Mouse (Mus musculus): Measurements from ENCODE around the gene Ttc39a.

Ttc39a gene

DNA sequence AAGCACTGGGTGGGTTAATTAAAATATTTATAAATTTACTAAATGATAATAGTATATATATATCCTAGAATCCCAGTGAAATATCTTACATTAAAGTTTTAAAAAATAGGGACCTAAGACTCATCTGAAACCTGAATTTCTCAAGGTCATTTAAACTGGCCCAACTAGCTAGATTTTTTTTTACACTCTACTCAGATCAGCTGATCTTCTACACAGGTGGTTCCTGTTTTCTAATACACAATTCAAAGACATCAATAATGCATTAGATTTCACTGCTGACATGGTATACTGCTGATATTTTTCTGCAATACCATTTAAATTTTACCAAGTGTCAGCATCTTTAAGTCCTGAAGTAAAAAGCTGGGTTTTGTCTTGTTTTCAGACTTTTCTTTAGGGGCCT lies 57.5 kb downstream of the Ttc39a start:
- no peak for DNase-seq

DNA sequence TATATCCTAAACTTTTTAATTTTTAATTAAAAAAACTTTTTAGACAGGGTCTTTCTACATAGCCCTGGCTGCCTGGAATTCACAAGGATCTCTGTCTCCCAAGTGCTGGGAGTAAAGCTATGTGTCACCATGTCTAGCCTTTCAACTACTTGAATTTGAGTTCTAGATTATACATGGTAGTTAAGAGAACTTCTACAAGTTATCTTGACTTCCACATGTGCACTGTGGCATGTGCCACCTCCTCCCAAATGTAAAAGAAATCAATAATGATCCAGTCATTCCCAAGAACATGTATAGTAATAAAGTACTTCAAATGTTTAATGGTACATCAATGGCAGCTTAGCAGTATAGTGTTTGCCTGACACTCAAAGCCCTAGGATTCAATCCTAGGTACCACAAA lies 61.3 kb downstream of the Ttc39a start:
- no peak for DNase-seq

DNA sequence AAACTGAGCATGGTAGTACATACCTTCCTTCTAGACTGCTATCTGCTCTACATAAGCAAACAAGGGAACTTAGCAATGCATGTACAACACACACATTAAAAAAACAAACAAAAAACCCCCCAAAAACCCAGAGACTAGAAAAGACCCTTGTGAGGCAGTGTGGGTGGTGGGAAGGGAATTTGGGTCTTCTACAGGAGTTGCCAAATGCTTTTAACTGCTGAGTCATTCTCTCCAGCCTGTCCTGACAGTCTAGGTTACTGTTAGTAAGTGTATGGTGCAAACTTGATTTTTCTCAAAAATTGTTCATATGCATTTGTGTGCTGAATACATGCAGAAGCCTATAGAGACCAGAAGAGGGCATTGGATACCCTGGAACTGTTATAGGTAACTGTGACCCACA lies 65.2 kb downstream of the Ttc39a start:
- DNase-seq = no peak

DNA sequence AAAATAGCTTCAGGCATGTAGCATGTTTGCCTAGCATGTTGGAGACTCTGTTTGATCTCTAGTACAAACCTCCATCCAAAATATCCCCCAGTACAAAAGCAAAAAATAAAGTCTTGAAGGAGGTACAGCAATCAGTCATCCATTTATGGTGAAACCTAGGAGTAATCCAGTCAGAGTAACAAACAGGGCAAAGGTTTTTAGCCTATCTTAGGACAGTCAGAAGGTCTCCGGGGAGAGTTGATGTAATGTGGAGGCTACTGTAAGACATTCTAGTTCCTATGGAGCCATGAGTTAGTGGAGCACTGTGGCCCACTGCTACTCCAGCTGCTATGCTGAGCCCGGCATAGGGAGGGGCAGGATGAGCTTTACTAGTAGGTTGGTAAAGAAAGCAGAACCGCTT lies 66.1 kb downstream of the Ttc39a start:
- DNase-seq = peak; percentile 10 to 38

DNA sequence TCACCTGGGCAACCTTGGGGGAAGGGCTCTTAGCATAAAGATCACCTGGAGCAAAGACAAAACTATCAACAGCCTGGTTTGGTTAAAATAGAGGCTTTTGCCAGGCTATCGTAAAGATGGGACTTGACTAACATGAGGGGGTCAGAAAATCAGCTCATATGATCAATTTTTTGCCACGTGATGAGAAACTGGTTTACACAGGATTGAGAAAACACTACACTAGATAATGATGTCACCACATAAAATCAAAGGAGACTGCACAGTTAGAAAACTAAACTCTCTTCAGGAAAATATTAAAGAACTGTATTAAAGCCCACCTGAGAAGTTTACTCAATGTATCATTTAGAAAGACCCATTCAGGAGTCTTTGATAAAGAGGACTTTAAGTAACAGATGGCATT lies 68.7 kb downstream of the Ttc39a start:
- DNase-seq = no peak

DNA sequence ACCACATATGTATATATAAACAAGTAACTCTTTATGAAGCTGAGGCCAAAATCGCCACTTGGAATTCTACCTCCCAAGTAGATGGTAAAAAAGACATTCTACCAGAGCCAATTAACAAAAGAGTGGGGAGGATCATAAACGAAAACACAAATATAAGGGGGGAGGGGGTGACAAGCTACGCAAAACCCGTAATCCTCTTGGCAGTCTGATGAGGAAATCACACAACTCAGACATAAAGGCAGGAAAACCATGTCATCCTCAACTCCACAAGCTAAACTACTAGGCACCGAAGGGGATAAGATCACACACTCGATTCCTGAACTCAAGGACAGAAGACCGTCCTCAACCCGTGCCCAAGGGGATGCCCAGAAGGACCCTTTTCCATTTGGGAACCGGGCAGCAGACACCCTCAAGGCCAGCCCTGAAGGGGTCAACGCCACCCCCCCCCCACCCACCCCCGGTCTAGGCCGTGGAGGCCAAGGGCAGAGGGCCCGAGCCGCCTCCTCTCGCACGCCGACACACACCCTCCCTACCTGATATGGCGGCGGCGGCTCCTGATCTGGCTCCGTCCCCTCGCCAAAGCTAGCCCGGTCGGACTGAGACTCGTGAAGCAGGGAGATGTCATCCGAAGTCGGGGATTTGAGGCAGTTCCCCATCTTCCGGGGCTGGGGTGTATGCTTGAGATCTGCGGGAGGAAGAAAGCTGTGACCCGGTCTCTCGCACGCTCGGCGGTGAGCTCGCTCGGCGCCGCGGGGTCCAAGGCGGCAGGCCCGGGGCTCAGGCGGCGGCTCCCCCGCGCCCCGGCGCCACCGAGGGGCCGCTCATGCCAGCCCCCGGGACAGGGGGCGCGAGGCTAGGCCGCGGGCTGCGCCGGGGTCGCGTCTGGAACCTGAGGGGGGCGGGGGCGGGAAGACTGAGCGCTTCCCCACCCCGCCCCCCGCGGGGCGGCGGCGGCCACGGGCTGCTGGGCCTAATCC lies 69.4 kb downstream of the Ttc39a start:
- DNase-seq = peak; percentile 34 to 67

DNA sequence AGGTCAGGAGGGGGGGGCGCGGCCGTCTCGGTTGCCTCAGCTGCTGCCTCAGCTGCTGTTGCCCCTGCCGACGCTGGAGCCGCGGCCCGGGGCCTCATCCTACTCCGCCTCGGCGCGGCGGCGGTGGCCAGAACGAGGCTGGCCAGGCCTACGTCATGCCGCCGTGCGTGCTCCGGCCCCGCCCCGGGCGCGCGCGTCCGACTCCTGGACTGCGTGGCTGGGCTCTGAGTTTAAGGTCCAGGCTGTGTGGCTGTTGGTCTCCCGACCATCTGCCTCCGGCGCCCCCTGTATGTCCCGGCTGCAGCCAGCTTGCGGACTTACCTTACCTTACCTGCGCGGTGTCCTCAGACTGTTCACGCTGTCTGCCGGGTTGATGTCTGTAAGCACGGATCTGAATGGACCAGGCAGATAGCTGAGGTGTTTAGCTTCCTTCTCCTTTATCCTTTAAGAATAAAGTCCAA lies 70.2 kb downstream of the Ttc39a start:
- DNase-seq = peak; percentile 94 to 97

DNA sequence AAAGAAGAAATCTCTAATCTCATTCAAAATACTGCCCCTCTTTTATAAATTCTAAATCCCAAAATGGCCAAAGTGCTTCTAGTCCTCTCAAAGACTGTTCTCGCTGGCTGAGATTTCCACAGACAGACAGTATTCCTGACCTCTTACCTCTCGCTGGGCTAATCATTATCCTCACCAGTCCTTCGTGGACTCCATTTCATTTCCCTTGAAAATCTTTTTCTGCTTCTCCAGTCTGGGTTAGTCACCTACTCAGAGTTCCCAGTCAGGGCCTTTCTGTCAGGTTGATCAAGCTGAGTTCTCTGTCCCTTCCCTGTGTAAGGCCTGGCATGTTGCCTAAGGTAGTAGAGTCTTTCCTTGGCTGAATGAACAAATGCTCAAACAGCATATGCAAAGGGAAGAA lies 71.0 kb downstream of the Ttc39a start:
- peak; percentile 49 to 65 for DNase-seq

DNA sequence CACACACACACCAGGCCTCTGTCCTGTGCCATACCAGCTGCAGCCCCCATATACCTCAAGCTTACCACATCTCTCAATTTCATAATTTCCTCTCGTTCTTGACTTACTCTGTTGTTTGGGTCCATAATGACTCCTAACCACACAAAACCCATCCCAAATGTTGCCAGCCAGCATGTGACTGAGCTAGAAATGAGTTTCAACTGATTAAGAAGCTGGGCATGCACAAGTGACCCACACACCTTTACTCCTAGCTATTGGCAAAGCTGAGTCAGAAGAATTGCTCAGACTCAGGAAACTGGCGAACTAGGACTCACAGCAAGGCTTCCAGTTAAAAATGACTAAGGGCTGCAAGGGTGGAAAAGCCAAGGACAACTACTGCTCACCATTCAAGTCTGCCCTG lies 75.0 kb downstream of the Ttc39a start:
- DNase-seq = no peak

DNA sequence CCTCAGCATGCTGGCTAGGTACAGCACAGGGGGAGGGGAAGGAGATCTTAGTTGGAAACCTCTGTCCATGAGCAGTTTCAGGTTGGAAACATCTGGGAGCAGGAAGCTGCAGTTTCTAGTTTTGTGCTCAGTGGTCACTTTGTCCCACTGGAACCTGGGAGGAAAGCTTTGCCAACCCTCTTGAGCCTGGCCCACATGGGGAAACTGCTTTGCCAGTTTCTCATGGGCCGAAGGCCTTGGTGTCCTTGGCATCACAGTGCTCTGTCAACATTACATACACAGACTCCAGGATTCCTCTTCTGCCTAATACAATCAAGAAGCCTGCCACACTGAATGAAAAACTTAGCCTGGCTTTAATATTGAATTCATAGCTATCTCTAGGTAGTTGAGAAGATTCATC lies 76.3 kb downstream of the Ttc39a start:
- no peak for DNase-seq

DNA sequence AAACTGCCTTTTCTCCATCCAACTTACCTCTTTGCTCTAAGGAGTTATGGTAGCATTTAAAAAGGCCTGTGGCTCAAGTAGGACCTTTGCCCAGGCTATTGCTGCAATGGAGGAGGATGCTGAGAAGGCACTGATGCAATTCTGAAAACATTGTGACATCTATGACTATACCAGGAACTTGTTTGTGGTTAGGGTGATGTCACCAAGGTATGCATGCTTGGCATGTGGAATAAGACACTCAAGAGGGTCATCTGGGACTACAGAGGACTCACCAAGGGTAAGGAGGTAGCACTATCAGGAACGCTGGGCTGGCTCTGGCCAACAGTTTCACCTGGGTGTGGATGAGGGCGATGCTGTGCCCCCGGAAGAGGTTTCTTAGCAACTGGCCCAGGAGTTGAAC lies 78.2 kb downstream of the Ttc39a start, which contains the start of gene Rnf11:
Gene Rnf11 (minus strand): TSS at position 108 of the 400 bp plus-strand sequence.
- no peak for DNase-seq

DNA sequence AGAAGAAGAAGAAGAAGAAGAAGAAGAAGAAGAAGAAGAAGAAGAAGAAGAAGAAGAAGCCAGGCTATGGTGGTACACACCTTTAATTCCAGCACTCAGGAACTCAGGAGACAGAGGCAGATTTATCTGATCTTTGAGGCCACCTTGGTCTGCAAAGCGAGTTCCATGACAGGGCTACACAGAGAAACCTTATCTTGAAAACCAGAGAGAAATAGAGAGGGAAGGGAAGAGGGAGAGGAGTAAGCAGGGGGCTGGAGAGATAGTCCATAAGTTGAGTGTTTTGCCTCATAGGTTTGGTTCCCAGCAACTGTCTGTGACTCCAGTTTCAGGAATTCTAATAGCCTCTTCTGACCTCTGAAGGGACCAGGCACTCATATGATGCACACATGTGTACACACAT lies 82.4 kb downstream of the Ttc39a start:
- no peak for DNase-seq

DNA sequence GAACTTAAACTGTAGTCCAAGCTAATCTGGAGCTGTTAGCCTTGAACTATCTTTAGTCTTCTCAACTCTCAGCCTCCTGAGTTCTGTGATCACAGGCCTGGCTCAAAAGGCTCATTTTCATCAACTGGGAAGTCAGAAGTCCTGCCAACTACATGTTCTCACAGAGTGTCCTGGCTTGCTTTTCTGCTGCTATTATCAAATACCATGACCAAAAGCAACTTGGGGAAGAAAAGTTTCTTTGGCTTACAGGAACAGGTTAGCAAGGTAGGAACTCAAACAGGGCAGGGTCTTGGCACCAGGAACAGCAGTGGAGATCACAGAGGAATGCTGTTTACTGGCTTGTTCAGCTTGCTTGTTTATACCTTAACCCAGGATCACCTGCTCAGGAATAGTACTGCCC lies 87.2 kb downstream of the Ttc39a start:
- peak; percentile 27 to 31 for DNase-seq
